Mouse (Mus musculus) gastrocnemius, adult 18-20 months (tissue): ENCODE measurements around the gene Csk. TPM values are rescaled to one million over a fixed set of nuclear protein-coding genes. Genes with fewer than 3 reads are reported as not detected.

Source experiments
- DNase-seq: peaks from one replicate; pipeline ENCODE4 v3.0.0; 2021; ENCODE audit warnings: low spot score
- total RNA-seq, 2 experiments: library from RNA; stranded (reverse); gene quantifications; 2 replicates each; pipeline ENCODE4 v1.2.3; 2021

The Csk gene
- total RNA-seq, 2 experiments from 2014 or later: 6.4 to 9.8 TPM

GRCm38 (mm10) chr9:57639661-57640328 is 13.6 kb downstream of the Csk start:
- DNase-seq: no peak

- no peak for DNase-seq
Observed at GRCm38 (mm10) chr9:57638651-57639459, 14.6 kb downstream of the Csk start.

GRCm38 (mm10) chr9:57637741-57638322 is 15.6 kb downstream of the Csk start:
- DNase-seq: no peak

- no peak for DNase-seq
Observed at GRCm38 (mm10) chr9:57637272-57637671, 16.2 kb downstream of the Csk start.

GRCm38 (mm10) chr9:57633481-57634024 is 19.9 kb downstream of the Csk start:
- no peak for DNase-seq

GRCm38 (mm10) chr9:57629118-57629874 is 24.1 kb downstream of the Csk start:
- DNase-seq: peak; percentile 80

- no peak for DNase-seq
Observed at GRCm38 (mm10) chr9:57628717-57629116, 24.7 kb downstream of the Csk start.

- DNase-seq: no peak
Observed at GRCm38 (mm10) chr9:57627892-57628291, 25.5 kb downstream of the Csk start.

GRCm38 (mm10) chr9:57627191-57627590 is 26.2 kb downstream of the Csk start:
- DNase-seq: no peak

GRCm38 (mm10) chr9:57625674-57626500 is 27.5 kb downstream of the Csk start:
- no peak for DNase-seq

- no peak for DNase-seq
Observed at GRCm38 (mm10) chr9:57624295-57624694, 29.1 kb downstream of the Csk start.

- DNase-seq: no peak
Observed at GRCm38 (mm10) chr9:57620674-57621073, 32.8 kb downstream of the Csk start, which contains the start of gene Lman1l. Lman1l (minus strand) TSS chr9:57620774.

- DNase-seq: no peak
Observed at GRCm38 (mm10) chr9:57618854-57619253, 34.6 kb downstream of the Csk start.

GRCm38 (mm10) chr9:57617556-57618169 is 35.8 kb downstream of the Csk start:
- DNase-seq: no peak

- no peak for DNase-seq
Observed at GRCm38 (mm10) chr9:57614786-57615185, 38.6 kb downstream of the Csk start.

- DNase-seq: no peak
Observed at GRCm38 (mm10) chr9:57613975-57614374, 39.5 kb downstream of the Csk start.

GRCm38 (mm10) chr9:57612587-57612986 is 40.8 kb downstream of the Csk start:
- DNase-seq: no peak

- DNase-seq: no peak
Observed at GRCm38 (mm10) chr9:57610359-57610826, 43.0 kb downstream of the Csk start.

- DNase-seq: no peak
Observed at GRCm38 (mm10) chr9:57609803-57610202, 43.6 kb downstream of the Csk start.
